In the genomic region with DNA sequence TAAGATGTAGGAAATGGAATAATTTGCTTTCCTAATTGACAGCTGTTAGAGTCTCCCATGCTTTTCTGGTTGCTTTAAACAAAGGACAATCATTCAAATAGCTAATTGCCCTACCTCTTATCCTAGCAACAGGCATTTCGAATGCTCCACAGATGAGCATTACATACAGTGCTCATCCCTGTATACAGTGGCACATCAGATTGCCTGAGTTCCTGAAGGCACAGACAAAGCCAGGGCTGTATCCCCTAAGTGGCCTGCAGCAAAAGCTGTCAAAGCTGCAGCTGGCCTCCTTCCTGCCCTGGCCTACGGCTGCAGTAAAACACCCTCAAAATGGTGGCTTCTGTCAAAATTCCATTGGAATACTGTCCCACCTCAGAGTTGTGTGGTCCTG, we compare ENCODE assay signal across 16 mouse cellular contexts. TPM values are rescaled to one million over a fixed set of nuclear protein-coding genes. Genes with fewer than 3 reads are reported as not detected.
DNase-seq lines count a peak whose midpoint lies in the region; ATAC-seq lines count a peak whose summit lies in the region.
"Had no signal": no experiment of that assay in that cellular context is flagged by ENCODE, and none has a peak within 500 bp of the region (broad histone marks: within the 10 kb centered on the region; RNA-seq: fewer than 3 reads in every experiment).

No protein-coding gene starts in this region.

- WGBS in forebrain, embryonic 12.5 days, result 60% methylated on average over 2 of the region's 2 CpGs
- 69% methylated on average over 2 of the region's 2 CpGs for WGBS in forebrain, embryonic 14.5 days
- 59% methylated on average over 2 of the region's 2 CpGs for WGBS in hindbrain, embryonic 15.5 days
- 40% methylated on average over 2 of the region's 2 CpGs for WGBS in midbrain, embryonic 16.5 days

- no peak overlapping the region for H3K4me2 ChIP-seq in forebrain, embryonic 12.5 days
- H3K4me2 ChIP-seq in forebrain, embryonic 14.5 days (ENCODE audit: low read length), result no peak overlapping the region
- H3K4me2 ChIP-seq in hindbrain, embryonic 15.5 days, result no peak overlapping the region
- H3K4me2 ChIP-seq in midbrain, embryonic 16.5 days (ENCODE audit: low read length), result no peak overlapping the region
- H3K4me2 ChIP-seq: embryonic facial prominence, embryonic 13.5 days; heart, embryonic 12.5 days; intestine, embryonic 15.5 days; liver, embryonic 11.5 days had no signal

- no peaks in the 10 kb centered on the region for H3K9me3 ChIP-seq in forebrain, embryonic 12.5 days
- no peaks in the 10 kb centered on the region for H3K9me3 ChIP-seq in forebrain, embryonic 14.5 days (replicated peaks; ENCODE audit: control insufficient read depth, low read length)
- H3K9me3 ChIP-seq in hindbrain, embryonic 15.5 days, result no peaks in the 10 kb centered on the region
- H3K9me3 ChIP-seq in midbrain, embryonic 16.5 days (replicated peaks; ENCODE audit: control insufficient read depth, low read length, poor library complexity, severe bottlenecking), result no peaks in the 10 kb centered on the region
- H3K9me3 ChIP-seq: embryonic facial prominence, embryonic 13.5 days; heart, embryonic 12.5 days; intestine, embryonic 15.5 days had no signal

- peak overlapping the region; percentile 78 for H3K27ac ChIP-seq in forebrain, embryonic 12.5 days
- H3K27ac ChIP-seq in forebrain, embryonic 14.5 days (ENCODE audit: low read depth, low read length), result peak overlapping the region; percentile 50
- H3K27ac ChIP-seq in hindbrain, embryonic 15.5 days (replicated peaks), result peak overlapping the region; percentile 77
- peak overlapping the region; percentile 81 for H3K27ac ChIP-seq in midbrain, embryonic 16.5 days (ENCODE audit: low read length)
- H3K27ac ChIP-seq: embryonic facial prominence, embryonic 13.5 days; intestine, embryonic 15.5 days had no signal

- no peaks in the 10 kb centered on the region for H3K27me3 ChIP-seq in forebrain, embryonic 12.5 days
- no peaks in the 10 kb centered on the region for H3K27me3 ChIP-seq in forebrain, embryonic 14.5 days (replicated peaks; ENCODE audit: control insufficient read depth, insufficient read depth, low read length)
- H3K27me3 ChIP-seq in hindbrain, embryonic 15.5 days, result no peaks in the 10 kb centered on the region
- H3K27me3 ChIP-seq in midbrain, embryonic 16.5 days (ENCODE audit: control insufficient read depth, insufficient read depth, low read depth, low read length), result no peaks in the 10 kb centered on the region
- H3K27me3 ChIP-seq: embryonic facial prominence, embryonic 13.5 days; heart, embryonic 12.5 days; intestine, embryonic 15.5 days had no signal

- peak; percentile 60 for ATAC-seq in forebrain, embryonic 12.5 days (ENCODE audit: low FRiP score)
- ATAC-seq in forebrain, embryonic 14.5 days, result peak; percentile 74
- ATAC-seq in hindbrain, embryonic 15.5 days (ENCODE audit: low FRiP score, low read depth), result peak; percentile 79
- ATAC-seq in midbrain, embryonic 16.5 days, result peak; percentile 89
- ATAC-seq in frontal cortex, adult (ENCODE audit: low TSS enrichment), result no peak
- ATAC-seq: intestine, embryonic 15.5 days had no signal

- H3K4me1 ChIP-seq in forebrain, embryonic 12.5 days, result peaks cover 3% of the 10 kb centered on the region; the same call in 1 of the 2 replicates
- H3K4me1 ChIP-seq in forebrain, embryonic 14.5 days (ENCODE audit: control insufficient read depth, insufficient read depth, low read length), result no peaks in the 10 kb centered on the region
- 0 out of 2 replicates have a peak, but pooled peaks cover 3% of the 10 kb centered on the region for H3K4me1 ChIP-seq in hindbrain, embryonic 15.5 days (replicated peaks)
- H3K4me1 ChIP-seq in midbrain, embryonic 16.5 days (ENCODE audit: control insufficient read depth, insufficient read depth, low read length), result peaks cover 7% of the 10 kb centered on the region
- H3K4me1 ChIP-seq: embryonic facial prominence, embryonic 13.5 days; intestine, embryonic 15.5 days had no signal

- peak; percentile 28 for DNase-seq in forebrain, embryonic 14.5 days (ENCODE audit: low spot score)
- no peak for DNase-seq in layer of hippocampus, adult 9-11 months
- DNase-seq in spleen, postnatal 10 days (ENCODE audit: low spot score in 2 of 2), result no peak
- DNase-seq: cerebellum, adult 9-11 months; kidney, adult 9 months; kidney, postnatal 25 days; lung, adult 2 months; thymus, postnatal 36 days had no signal

- H3K36me3 ChIP-seq in forebrain, embryonic 12.5 days (replicated peaks), result no peaks in the 10 kb centered on the region
- no peaks in the 10 kb centered on the region for H3K36me3 ChIP-seq in forebrain, embryonic 14.5 days (ENCODE audit: control insufficient read depth, insufficient read depth, low read length)
- no peaks in the 10 kb centered on the region for H3K36me3 ChIP-seq in hindbrain, embryonic 15.5 days
- H3K36me3 ChIP-seq in midbrain, embryonic 16.5 days (ENCODE audit: control insufficient read depth, insufficient read depth, low read length), result no peaks in the 10 kb centered on the region
- H3K36me3 ChIP-seq: embryonic facial prominence, embryonic 13.5 days; heart, embryonic 12.5 days; intestine, embryonic 15.5 days had no signal

- H3K9ac ChIP-seq in forebrain, embryonic 12.5 days, result no peak overlapping the region
- no peak overlapping the region for H3K9ac ChIP-seq in forebrain, embryonic 14.5 days (ENCODE audit: low read length)
- H3K9ac ChIP-seq in hindbrain, embryonic 15.5 days, result no peak overlapping the region
- no peak overlapping the region for H3K9ac ChIP-seq in midbrain, embryonic 16.5 days (ENCODE audit: low read depth, low read length)
- H3K9ac ChIP-seq: embryonic facial prominence, embryonic 13.5 days; heart, embryonic 12.5 days; intestine, embryonic 15.5 days had no signal

- H3K4me3 ChIP-seq in forebrain, embryonic 12.5 days (replicated peaks), result no peak overlapping the region
- no peak overlapping the region for H3K4me3 ChIP-seq in forebrain, embryonic 14.5 days (ENCODE audit: low read depth, low read length)
- no peak overlapping the region for H3K4me3 ChIP-seq in hindbrain, embryonic 15.5 days
- H3K4me3 ChIP-seq in midbrain, embryonic 16.5 days (ENCODE audit: low read depth, low read length), result no peak overlapping the region
- H3K4me3 ChIP-seq: embryonic facial prominence, embryonic 13.5 days; heart, embryonic 12.5 days; intestine, embryonic 15.5 days had no signal

RNA-seq across cellular contexts. Expression of a gene that starts 35.9 kb away (rescaled TPM):
- polyA plus RNA-seq in forebrain, embryonic 12.5 days (2016; fragmentation: Nextera tagmentation; extraction: Ambion mirVana), result 143 and 148 TPM in 2 replicates
- polyA plus RNA-seq in forebrain, embryonic 14.5 days (2014; fragmentation: Nextera tagmentation; extraction: Ambion mirVana), result 206 and 225 TPM in 2 replicates
- 248 and 258 TPM in 2 replicates for polyA plus RNA-seq in hindbrain, embryonic 15.5 days (2015; fragmentation: Nextera tagmentation; extraction: Ambion mirVana)
- polyA plus RNA-seq in midbrain, embryonic 16.5 days (2015; fragmentation: Nextera tagmentation; extraction: Ambion mirVana), result 355 and 370 TPM in 2 replicates
